Mouse (Mus musculus) lung, embryonic 14.5 days (tissue): ENCODE data around the gene Sin3a. TPM values are rescaled to one million over a fixed set of nuclear protein-coding genes. Genes with fewer than 3 reads are reported as not detected.

Source experiments
- ATAC-seq: fragments of 200-750 bp; cut with Nextera tagmentation; 2 replicates; pipeline ENCODE4 v1.8.0; 2017; ENCODE audit warnings: mild to moderate bottlenecking, moderate TSS enrichment, moderate library complexity; ENCODE audit not compliant: insufficient read depth
- DNase-seq: peaks from one replicate; pipeline ENCODE4 v3.0.0-alpha.2; 2015
- H3K27ac ChIP-seq: fragments of 300-500 bp; sonication (generic); 2 replicates; pipeline ENCODE4 v1.5.1; 2014; ENCODE audit warnings: low read depth, mild to moderate bottlenecking, moderate library complexity
- H3K27me3 ChIP-seq: fragments of 300-500 bp; sonication (generic); 2 replicates; pipeline ENCODE4 v1.6.1; 2014; ENCODE audit warnings: low read length, control low read depth; ENCODE audit not compliant: insufficient read depth
- H3K36me3 ChIP-seq: fragments of 300-500 bp; sonication (generic); 2 replicates; pipeline ENCODE4 v1.6.1; 2014; ENCODE audit warnings: control low read depth; ENCODE audit not compliant: insufficient read depth
- H3K4me1 ChIP-seq: fragments of 300-500 bp; sonication (generic); 2 replicates; pipeline ENCODE4 v1.6.1; 2014; ENCODE audit warnings: antibody characterized with exemption, control low read depth; ENCODE audit not compliant: insufficient read depth
- H3K4me2 ChIP-seq: fragments of 300-500 bp; sonication (generic); 2 replicates; pipeline ENCODE4 v1.6.1; 2014; ENCODE audit warnings: mild to moderate bottlenecking
- H3K4me3 ChIP-seq: fragments of 300-500 bp; sonication (generic); 2 replicates; pipeline ENCODE4 v1.5.1; 2014; ENCODE audit warnings: low read depth, low read length
- H3K9ac ChIP-seq: fragments of 300-500 bp; sonication (generic); 2 replicates; pipeline ENCODE4 v1.6.1; 2014
- H3K9me3 ChIP-seq: fragments of 300-500 bp; sonication (generic); 2 replicates; pipeline ENCODE4 v1.6.1; 2016; ENCODE audit warnings: low read depth, low read length, control low read depth
- CTCF ChIP-seq: IDR thresholded peaks from 2 replicates; pipeline ENCODE4 v1.5.1; 2016; ENCODE audit warnings: antibody characterized with exemption, low read depth
- WGBS: fragments of 180-500 bp; shearing (Covaris S2); extraction: QIAGEN DNeasy Blood & Tissue Kit; methylation state at CpG from one replicate; pipeline ENCODE4 v1.1.7; 2014; 5-methylcytosine and 5-hydroxymethylcytosine counted together
- polyA plus RNA-seq: library from polyadenylated mRNA; unstranded; fragments of >200 nt; fragmentation: Nextera tagmentation; extraction: Ambion mirVana; gene quantifications from 2 replicates; pipeline ENCODE4 v1.2.1, GENCODE M21; 2014

Sin3a gene
- 49.2 and 52.1 TPM in 2 replicates for polyA plus RNA-seq

DNA sequence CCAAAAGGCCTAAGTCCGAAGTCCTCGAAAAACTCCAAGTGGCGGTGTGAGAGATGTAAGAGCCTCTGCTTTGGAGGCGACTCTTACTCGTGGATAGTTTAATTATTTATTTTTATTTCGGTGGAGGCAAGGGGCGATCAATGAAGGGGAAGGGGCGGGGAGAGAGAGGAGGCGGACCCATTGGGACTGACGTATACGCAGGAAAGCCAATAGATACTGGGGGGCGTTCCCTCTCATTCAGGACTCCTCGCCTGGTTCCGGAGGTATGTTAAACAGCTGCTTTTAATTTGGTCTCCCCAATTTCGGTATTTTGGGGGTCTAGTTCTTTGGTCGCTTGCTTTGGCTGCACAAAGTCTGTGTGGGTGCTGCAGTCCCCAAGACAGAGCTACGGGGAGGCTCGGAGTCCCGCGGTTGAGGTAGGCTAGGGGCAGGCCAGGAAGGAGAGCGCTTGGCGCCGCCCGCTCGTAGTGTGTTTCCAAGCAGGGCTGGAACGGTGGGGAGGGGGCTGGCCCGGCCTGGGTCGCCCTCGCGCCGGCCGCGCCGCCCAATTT is at the start of gene Sin3a:
Gene Sin3a, plus strand, starts transcription at position 240 of the 551 bp plus-strand sequence.
- H3K9ac ChIP-seq = peak within 1 kb of the TSS; percentile 74
- DNase-seq (peak; percentile 88), ATAC-seq (no peak)
- H3K9me3 ChIP-seq = no peaks in the 10 kb centered on the region
- no peaks in the 10 kb centered on the region for H3K4me1 ChIP-seq
- TF ChIP-seq CTCF = no peak
- no peaks in the 10 kb centered on the region for H3K36me3 ChIP-seq
- H3K27ac ChIP-seq = peak within 1 kb of the TSS; percentile 99
- no peaks in the 10 kb centered on the region for H3K27me3 ChIP-seq
- peak within 1 kb of the TSS; percentile 95 for H3K4me3 ChIP-seq
- WGBS = 0% methylated on average over 34 of the region's 34 CpGs
- peak within 1 kb of the TSS; percentile 78 for H3K4me2 ChIP-seq

DNA sequence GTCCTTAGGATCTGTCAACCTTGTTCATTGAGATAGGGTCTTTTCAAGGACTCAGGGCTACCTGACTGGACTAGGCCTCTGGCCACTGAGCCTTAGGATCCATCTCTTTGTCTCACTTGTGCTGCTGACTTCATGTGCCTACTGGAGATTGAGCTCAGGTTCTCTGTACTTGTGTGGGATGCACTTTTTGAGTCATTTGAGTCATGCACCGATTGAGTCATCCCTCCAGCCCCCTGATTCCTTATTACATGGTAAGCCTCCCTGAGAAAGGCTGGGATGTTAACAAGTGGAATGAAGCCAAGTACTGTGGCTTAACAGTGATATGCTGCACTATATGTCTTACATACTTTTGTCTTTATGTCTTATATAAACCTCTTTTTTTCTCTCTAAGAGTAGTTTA is 40.1 kb upstream of the Sin3a start:
- no peak overlapping the region for H3K4me3 ChIP-seq
- H3K27me3 ChIP-seq = no peaks in the 10 kb centered on the region
- DNase-seq = no peak
- no peak overlapping the region for H3K9ac ChIP-seq
- 84% methylated on average over 1 of the region's 1 CpGs for WGBS
- H3K9me3 ChIP-seq = no peaks in the 10 kb centered on the region
- H3K36me3 ChIP-seq = peaks cover 55% of the 10 kb centered on the region
- H3K27ac ChIP-seq = no peak overlapping the region
- no peaks in the 10 kb centered on the region for H3K4me1 ChIP-seq
- ATAC-seq = no peak
- no peak overlapping the region for H3K4me2 ChIP-seq
- TF ChIP-seq CTCF = no peak

DNA sequence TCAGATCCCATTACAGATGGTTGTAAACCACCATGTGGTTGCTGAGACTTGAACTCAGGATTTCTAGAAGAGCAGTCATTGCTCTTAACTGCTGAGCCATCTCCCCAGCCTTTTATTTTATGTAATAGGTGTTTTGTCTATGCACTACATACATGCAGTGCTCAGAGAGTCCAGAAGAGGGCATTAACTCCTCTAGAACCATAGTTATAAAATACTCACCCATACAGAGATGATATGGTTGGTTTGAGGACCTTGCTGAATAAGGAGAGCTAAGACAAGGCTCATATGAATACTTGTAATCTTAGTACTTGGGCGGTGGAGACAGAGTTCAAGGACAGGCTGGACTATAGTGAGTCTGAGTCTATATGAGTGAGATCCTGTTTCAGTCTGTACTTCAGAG is 15.6 kb upstream of the Sin3a start:
- Histone ChIP-seq H3K9me3 (no peaks in the 10 kb centered on the region), H3K4me3 (no peak overlapping the region), H3K9ac (no peak overlapping the region), H3K4me1 (no peaks in the 10 kb centered on the region), H3K36me3 (peaks cover 54% of the 10 kb centered on the region), H3K27ac (no peak overlapping the region), H3K27me3 (no peaks in the 10 kb centered on the region), H3K4me2 (no peak overlapping the region)
- ATAC-seq (no peak), DNase-seq (peak; percentile 80)
- TF ChIP-seq CTCF = peak; percentile 58
- 84% methylated on average over 1 of the region's 1 CpGs for WGBS

DNA sequence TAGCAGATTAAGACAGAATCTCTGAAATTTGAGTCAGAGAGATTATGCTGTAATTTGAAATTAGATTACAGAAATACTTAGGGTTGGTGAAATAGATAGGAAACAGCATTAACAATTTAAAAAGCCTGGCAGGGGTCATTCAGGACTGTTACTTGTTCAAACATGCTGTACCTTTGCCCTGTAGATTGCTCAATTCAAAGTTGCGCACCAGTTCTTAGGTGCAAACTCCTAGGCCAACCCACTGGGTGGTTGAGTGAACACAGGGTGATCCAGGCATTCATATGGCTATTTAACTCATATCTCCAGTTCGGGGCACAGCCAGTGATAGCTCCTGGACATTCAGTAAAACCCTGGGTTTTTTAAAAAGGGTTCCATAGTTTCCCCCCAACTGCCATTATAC is 7.7 kb upstream of the Sin3a start:
- no peak overlapping the region for H3K4me2 ChIP-seq
- WGBS = 88% methylated on average over 2 of the region's 2 CpGs

DNA sequence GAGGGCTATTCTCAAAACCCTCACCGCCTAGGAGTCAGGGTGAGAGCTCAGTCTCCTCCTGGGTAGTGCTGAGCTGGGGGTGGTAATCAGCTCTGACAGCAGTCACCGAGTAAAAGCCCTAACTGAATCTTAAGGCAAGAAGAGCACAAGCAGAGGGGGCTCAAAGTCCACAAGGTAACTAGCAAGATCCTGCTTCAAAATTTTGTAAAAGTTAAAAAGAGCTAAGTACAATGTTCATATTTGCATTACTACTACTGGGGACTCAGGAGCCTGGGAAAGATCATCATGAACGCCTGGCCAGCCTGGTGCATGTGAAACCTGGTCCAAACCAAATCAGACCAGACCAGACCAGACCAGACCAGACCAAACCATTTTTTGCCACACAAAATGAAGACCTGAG is 3.6 kb upstream of the Sin3a start:
- WGBS = 69% methylated on average over 3 of the region's 3 CpGs
- H3K4me2 ChIP-seq = no peak overlapping the region
- no peak overlapping the region for H3K4me3 ChIP-seq
- no peaks in the 10 kb centered on the region for H3K9me3 ChIP-seq
- no peaks in the 10 kb centered on the region for H3K27me3 ChIP-seq
- TF ChIP-seq CTCF = no peak
- H3K27ac ChIP-seq = no peak overlapping the region
- H3K4me1 ChIP-seq = no peaks in the 10 kb centered on the region
- DNase-seq (no peak), ATAC-seq (no peak)
- H3K36me3 ChIP-seq = peaks cover 18% of the 10 kb centered on the region
- H3K9ac ChIP-seq = no peak overlapping the region

More for the DNA sequence above, 7.7 kb upstream of the Sin3a start:
- DNase-seq (no peak), ATAC-seq (no peak)
- Histone ChIP-seq H3K9me3 (no peaks in the 10 kb centered on the region), H3K4me1 (no peaks in the 10 kb centered on the region), H3K27ac (no peak overlapping the region), H3K4me3 (no peak overlapping the region), H3K27me3 (no peaks in the 10 kb centered on the region), H3K9ac (no peak overlapping the region), H3K36me3 (peaks cover 39% of the 10 kb centered on the region)
- no peak for TF ChIP-seq CTCF

DNA sequence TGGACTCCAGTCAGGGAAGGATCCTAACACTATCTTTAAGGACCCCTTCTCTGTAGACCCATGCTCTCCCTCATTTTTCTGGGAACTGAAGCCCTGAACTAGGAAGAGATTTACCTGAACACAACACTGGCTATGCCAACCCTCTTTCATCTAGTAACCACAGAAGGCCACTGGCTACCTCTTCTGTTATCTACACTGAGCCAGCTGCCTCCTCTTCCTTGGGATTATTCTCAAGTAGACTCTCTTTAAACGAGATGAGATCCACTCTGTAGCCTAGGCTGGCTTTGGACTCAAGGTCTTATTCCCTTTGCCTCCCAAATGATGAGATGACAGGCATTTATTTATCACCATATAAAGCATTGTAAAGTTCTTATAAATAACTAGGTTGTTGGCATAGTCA is 1.6 kb upstream of the Sin3a start:
- WGBS = 44% methylated on average over 1 of the region's 1 CpGs
- peaks cover 9% of the 10 kb centered on the region; the same call in 1 of the 2 replicates for H3K36me3 ChIP-seq
- no peak for ATAC-seq
- H3K9me3 ChIP-seq = no peaks in the 10 kb centered on the region
- H3K4me1 ChIP-seq = no peaks in the 10 kb centered on the region
- DNase-seq = no peak
- H3K9ac ChIP-seq = no peak overlapping the region
- no peak overlapping the region for H3K4me3 ChIP-seq
- TF ChIP-seq CTCF = no peak
- no peak overlapping the region; the same call in 1 of the 2 replicates for H3K4me2 ChIP-seq
- H3K27me3 ChIP-seq = no peaks in the 10 kb centered on the region
- no peak overlapping the region for H3K27ac ChIP-seq

DNA sequence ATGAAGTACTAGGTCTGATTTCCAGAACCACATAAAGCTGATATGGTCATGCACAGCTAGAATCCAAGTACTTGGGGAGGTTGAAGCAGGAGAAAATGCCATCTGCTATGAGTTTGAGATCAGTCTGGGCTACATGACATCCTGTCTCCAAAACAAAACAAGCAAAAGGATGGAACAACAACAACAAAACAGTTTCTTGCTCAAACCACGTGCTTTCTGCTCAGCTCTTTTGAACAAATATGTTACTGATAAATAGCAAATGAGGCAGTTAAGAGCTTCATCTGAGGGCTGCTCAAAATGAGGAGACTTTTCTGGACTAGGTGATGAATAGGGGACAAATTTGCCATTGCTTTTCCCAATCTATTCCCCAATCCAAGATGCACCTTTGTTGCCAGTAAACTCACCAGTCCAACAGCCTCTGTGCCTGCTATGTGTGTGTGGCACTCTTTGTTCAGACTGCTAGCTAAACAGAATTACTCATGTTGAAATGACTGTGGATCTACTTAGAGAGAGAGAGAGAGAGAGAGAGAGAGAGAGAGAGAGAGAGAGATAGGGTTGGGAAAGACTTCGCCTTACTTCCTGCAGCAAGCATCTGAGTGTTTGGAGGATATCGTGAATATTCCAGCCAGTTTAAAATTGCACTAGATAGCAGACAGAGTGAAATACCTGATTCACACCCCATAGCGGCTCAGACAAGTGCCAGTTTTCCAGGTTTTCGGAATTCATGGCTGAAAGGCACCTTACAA is 867 bp upstream of the Sin3a start:
- 10% methylated on average over 5 of the region's 5 CpGs for WGBS
- Histone ChIP-seq H3K27ac (no peak overlapping the region), H3K9ac (peak overlapping the region; percentile 74), H3K4me2 (peak overlapping the region; percentile 78), H3K36me3 (0 out of 2 replicates have a peak, but pooled peaks cover 3% of the 10 kb centered on the region), H3K27me3 (no peaks in the 10 kb centered on the region), H3K9me3 (no peaks in the 10 kb centered on the region), H3K4me3 (peak overlapping the region; percentile 95), H3K4me1 (no peaks in the 10 kb centered on the region)
- ATAC-seq (no peak), DNase-seq (no peak)
- no peak for TF ChIP-seq CTCF
